Mouse (Mus musculus) heart, adult 18-20 months (tissue): ENCODE results near the gene Agtr2. TPM values are rescaled to one million over a fixed set of nuclear protein-coding genes. Genes with fewer than 3 reads are reported as not detected.
"Not testable (repeated sequence)": the region's sequence is repeated elsewhere in the genome, so short reads cannot be mapped to it uniquely, and the experiment has no call there.

ENCODE experiments used
- DNase-seq, 2 experiments: peaks; one replicate each; pipeline ENCODE4 v3.0.0; 2021 to 2022; ENCODE audit warnings: mixed read lengths in 1 of 2
- long read RNA-seq, 2 experiments: library from polyadenylated mRNA; stranded (forward); transcript quantifications; one replicate each; pipeline ENCODE4 v2.0.0; 2021
- total RNA-seq, 2 experiments: library from RNA; stranded (reverse); gene quantifications; 2 replicates each; pipeline ENCODE4 v1.2.3; 2021

Gene Agtr2
- total RNA-seq = not detected
- long read RNA-seq, experiment 1 = 0 reads
- long read RNA-seq, experiment 2 = 0 reads

DNA sequence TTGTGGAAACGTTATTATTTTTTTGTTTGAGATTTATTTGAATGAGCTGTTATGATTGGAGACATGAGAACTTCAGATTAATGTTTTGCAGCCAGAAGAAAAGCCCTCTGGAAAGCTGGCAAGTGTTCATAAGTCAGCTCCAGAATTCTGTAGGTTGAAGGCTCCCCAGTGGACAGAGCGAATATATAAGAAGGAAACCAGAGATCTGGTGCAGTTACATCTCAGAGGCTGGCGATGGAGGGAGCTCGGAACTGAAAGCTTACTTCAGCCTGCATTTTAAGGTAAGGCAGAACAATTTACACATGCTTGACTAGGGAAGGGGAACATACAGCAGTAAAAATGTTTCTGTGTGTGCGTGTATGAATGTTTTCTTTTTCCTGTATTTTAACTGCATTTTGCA lies at the start of gene Agtr2:
Gene Agtr2, plus strand, starts transcription at position 131 of the 400 bp plus-strand sequence.
- no peak for DNase-seq

DNA sequence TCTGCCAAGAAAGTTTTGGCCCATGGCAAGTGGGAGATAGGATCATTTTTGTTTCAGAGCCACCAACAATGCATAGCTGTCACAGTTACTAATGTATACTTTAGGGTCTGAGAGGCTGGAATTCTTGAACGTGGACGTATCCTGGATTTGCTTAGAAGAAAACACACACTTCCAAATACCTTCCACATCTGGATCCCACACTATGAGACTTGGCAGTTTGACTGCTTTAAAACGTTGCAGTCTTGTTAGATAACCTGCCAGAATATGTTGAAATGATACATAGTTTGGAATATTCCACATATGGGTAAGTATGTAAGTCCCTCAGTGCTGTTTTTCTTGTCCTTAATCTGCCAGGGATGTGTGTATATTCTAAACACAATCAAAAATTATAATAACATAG lies 31.8 kb upstream of the Agtr2 start:
- no peak for DNase-seq

DNA sequence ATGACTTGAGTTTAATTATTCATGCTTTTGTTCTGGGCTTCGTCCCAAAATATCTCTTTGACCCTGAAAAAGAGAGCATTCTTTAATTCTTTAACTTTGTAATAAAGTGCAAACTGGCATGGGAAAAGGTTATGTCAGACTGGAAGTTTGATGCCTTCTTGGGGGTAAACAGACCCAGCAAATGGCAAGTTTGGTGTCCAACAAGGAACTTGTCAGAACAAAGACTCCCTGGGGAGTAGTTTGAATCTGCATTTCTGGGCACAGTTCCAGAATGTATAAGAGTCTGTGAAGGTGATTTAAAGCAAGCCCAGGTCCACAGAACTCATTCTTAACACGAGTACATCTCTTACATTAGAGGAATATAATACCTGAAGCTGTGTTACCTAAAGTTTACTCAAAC lies 3.8 kb downstream of the Agtr2 start:
- no peak for DNase-seq

DNA sequence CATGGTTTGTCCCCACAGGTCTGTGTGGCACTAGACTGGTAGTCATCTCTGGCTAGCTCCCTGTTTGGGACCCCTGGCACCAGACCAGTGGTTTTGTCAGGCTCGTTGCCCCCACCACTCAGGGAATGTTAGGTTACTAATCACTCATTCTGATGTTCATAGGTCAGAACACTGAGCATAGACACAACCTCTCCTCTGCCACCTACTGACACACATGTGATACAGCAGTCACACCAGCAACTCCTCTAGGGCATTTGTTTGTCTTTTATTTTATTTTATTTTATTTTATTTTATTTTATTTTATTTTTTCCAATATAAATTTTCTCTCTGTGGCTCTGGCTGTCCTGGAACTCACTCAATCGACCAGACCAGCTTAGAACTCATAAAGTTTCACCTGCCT lies 15.9 kb downstream of the Agtr2 start:
- DNase-seq = no peak

DNA sequence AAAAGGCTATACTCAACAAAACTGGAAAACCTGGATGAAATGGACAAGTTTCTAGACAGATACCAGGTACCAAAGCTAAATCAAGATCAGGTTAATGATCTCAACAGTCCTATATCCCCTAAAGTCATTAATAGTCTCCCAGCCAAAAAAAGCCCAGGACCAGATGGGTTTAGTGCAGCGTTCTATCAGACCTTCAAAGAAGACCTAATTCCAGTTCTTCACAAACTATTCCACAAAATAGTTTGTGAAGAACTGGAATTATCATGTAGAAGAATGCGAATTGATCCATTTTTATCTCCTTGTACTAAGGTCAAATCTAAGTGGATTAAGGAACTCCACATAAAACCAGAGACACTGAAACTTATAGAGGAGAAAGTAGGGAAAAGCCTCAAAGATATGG lies 23.0 kb downstream of the Agtr2 start:
- not testable (repeated sequence) for DNase-seq

DNA sequence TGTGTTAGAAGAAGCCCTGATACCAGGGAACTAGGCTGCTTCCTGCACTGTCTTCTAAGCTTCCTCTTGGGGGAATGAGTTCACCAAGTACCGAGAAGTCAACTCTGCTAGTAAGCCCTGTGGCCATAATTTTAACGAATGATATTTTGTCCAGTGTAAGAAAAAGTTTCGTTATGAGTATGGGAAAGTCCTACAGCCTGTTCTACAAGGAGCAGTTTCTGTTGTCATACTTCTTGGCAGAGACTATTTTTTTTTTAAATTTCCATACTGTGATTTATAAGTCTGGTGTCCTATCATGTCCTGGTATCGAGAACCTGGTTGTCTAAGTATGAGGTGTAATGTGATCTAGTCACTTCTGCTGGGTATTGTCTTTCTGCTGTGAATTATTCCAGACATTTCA lies 38.2 kb downstream of the Agtr2 start:
- DNase-seq = no peak

Other genes with a start within 250 kb of the Agtr2 start
- under 1 TPM; 0.07 to 0.21 TPM for gene Slc6a14, start 230.4 kb downstream of the Agtr2 start, total RNA-seq